In the genomic region with DNA sequence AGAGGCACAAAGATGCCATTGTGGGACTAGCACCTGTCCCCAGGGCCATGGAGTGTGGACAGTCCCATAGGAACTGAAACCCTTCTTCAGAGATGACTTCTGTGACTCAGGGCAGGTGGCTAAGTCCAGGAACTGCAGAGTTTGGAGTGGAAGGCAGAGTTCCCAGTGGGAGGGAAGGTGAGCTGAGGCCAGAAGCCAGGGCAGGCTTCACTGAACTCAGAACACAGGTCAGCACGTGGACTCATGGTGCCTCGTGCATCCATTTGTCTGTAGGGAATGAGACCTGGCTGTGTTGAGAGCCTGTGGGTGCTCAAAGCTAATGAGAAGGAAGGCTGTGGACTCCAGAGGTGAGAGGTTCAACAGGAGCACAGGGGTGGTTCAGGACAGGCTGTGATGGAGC, we compare ENCODE assay signal across 38 mouse cellular contexts. TPM values are rescaled to one million over a fixed set of nuclear protein-coding genes. Genes with fewer than 3 reads are reported as not detected.
"Had no signal": no experiment of that assay in that cellular context is flagged by ENCODE, and none has a peak within 500 bp of the region (broad histone marks: within the 10 kb centered on the region; RNA-seq: fewer than 3 reads in every experiment).

No protein-coding gene starts in this region.

- DNase-seq: gastrocnemius, postnatal 14 days; heart, adult 2 months; heart, postnatal 14 days; heart, postnatal 36 days; kidney, adult 18-20 months; layer of hippocampus, adult 9-11 months; layer of hippocampus, postnatal 36 days; left cerebral cortex, postnatal 4 days had no signal

- H3K4me3 ChIP-seq: heart, adult 2 months; heart, embryonic 13.5 days; heart, embryonic 15.5 days; hindbrain, embryonic 13.5 days; hindbrain, embryonic 15.5 days; limb, embryonic 13.5 days; limb, embryonic 15.5 days; liver, embryonic 12.5 days had no signal

- H3K4me1 ChIP-seq: heart, embryonic 15.5 days; hindbrain, embryonic 13.5 days; hindbrain, embryonic 15.5 days; limb, embryonic 13.5 days; liver, embryonic 12.5 days had no signal

- H3K9ac ChIP-seq: heart, embryonic 13.5 days; heart, embryonic 15.5 days; hindbrain, embryonic 13.5 days; hindbrain, embryonic 15.5 days; limb, embryonic 13.5 days; limb, embryonic 15.5 days; liver, embryonic 12.5 days; liver, embryonic 14.5 days had no signal

- H3K27ac ChIP-seq: heart, adult 2 months; heart, embryonic 13.5 days; heart, embryonic 15.5 days; hindbrain, embryonic 13.5 days; hindbrain, embryonic 15.5 days; hindbrain, postnatal 0 days; kidney, postnatal 0 days; limb, embryonic 13.5 days; limb, embryonic 15.5 days; liver, embryonic 12.5 days; liver, embryonic 14.5 days had no signal

- H3K4me2 ChIP-seq: heart, embryonic 11.5 days; heart, embryonic 13.5 days; heart, embryonic 15.5 days; hindbrain, embryonic 13.5 days; hindbrain, embryonic 15.5 days; limb, embryonic 13.5 days; limb, embryonic 15.5 days; liver, embryonic 12.5 days had no signal

- H3K9me3 ChIP-seq: heart, embryonic 13.5 days; heart, embryonic 15.5 days; hindbrain, embryonic 13.5 days; hindbrain, embryonic 15.5 days; limb, embryonic 13.5 days; limb, embryonic 15.5 days; liver, embryonic 12.5 days had no signal

- ATAC-seq: hindbrain, postnatal 0 days; intestine, embryonic 16.5 days; liver, embryonic 12.5 days had no signal

- H3K27me3 ChIP-seq: heart, embryonic 13.5 days; heart, embryonic 15.5 days; hindbrain, embryonic 13.5 days; hindbrain, embryonic 15.5 days; limb, embryonic 13.5 days; limb, embryonic 15.5 days had no signal

- H3K36me3 ChIP-seq: heart, embryonic 13.5 days; heart, embryonic 15.5 days; hindbrain, embryonic 13.5 days; hindbrain, embryonic 15.5 days; limb, embryonic 13.5 days; limb, embryonic 15.5 days; liver, embryonic 12.5 days had no signal

RNA-seq across cellular contexts. Expression of gene Obp2a, which starts 1.1 kb away (rescaled TPM):
- total RNA-seq: gastrocnemius, adult 18-20 months; gastrocnemius, adult 8-10 months; gastrocnemius, postnatal 14 days; gastrocnemius, postnatal 36 days; heart, adult 2 months; heart, postnatal 14 days; heart, postnatal 36 days; hematopoietic stem cell, adult 5-6 weeks; hindbrain, postnatal 0 days; layer of hippocampus, adult 18-20 months; layer of hippocampus, adult 8-10 months; layer of hippocampus, postnatal 14 days; layer of hippocampus, postnatal 36 days; left cerebral cortex, adult 18-20 months; left cerebral cortex, adult 8-10 months; left cerebral cortex, postnatal 10 days; left cerebral cortex, postnatal 25 days; left cerebral cortex, postnatal 4 days had no signal
- polyA plus RNA-seq: heart, adult 2 months; heart, embryonic 11.5 days; heart, embryonic 13.5 days; heart, embryonic 15.5 days; heart, postnatal 0 days; hindbrain, embryonic 11.5 days; hindbrain, embryonic 13.5 days; hindbrain, embryonic 15.5 days; hindbrain, postnatal 0 days; intestine, embryonic 14.5 days; intestine, embryonic 16.5 days; kidney, embryonic 14.5 days; large intestine, adult 2 months; limb, embryonic 11.5 days; limb, embryonic 13.5 days; limb, embryonic 15.5 days; liver, embryonic 12.5 days; liver, embryonic 14.5 days; liver, embryonic 16.5 days had no signal

RNA-seq across cellular contexts. Expression of gene Lcn10, which starts 16.2 kb away (rescaled TPM):
- total RNA-seq: gastrocnemius, adult 18-20 months; gastrocnemius, adult 8-10 months; gastrocnemius, postnatal 14 days; gastrocnemius, postnatal 36 days; heart, adult 2 months; heart, postnatal 14 days; heart, postnatal 36 days; hematopoietic stem cell, adult 5-6 weeks; hindbrain, postnatal 0 days; layer of hippocampus, adult 18-20 months; layer of hippocampus, adult 8-10 months; layer of hippocampus, postnatal 14 days; layer of hippocampus, postnatal 36 days; left cerebral cortex, adult 18-20 months; left cerebral cortex, adult 8-10 months; left cerebral cortex, postnatal 10 days; left cerebral cortex, postnatal 25 days; left cerebral cortex, postnatal 4 days had no signal
- polyA plus RNA-seq: heart, adult 2 months; heart, embryonic 11.5 days; heart, embryonic 13.5 days; heart, embryonic 15.5 days; heart, postnatal 0 days; hindbrain, embryonic 13.5 days; hindbrain, embryonic 15.5 days; hindbrain, postnatal 0 days; intestine, embryonic 14.5 days; intestine, embryonic 16.5 days; kidney, embryonic 14.5 days; kidney, postnatal 0 days; large intestine, adult 2 months; limb, embryonic 11.5 days; limb, embryonic 13.5 days; limb, embryonic 15.5 days; liver, embryonic 12.5 days; liver, embryonic 14.5 days; liver, embryonic 16.5 days had no signal

RNA-seq across cellular contexts. Expression of gene Lcn6, which starts 22.1 kb away (rescaled TPM):
- total RNA-seq: gastrocnemius, adult 18-20 months; gastrocnemius, adult 8-10 months; gastrocnemius, postnatal 14 days; gastrocnemius, postnatal 36 days; heart, adult 2 months; heart, postnatal 14 days; heart, postnatal 36 days; hematopoietic stem cell, adult 5-6 weeks; hindbrain, postnatal 0 days; layer of hippocampus, adult 18-20 months; layer of hippocampus, adult 8-10 months; layer of hippocampus, postnatal 14 days; layer of hippocampus, postnatal 36 days; left cerebral cortex, adult 18-20 months; left cerebral cortex, adult 8-10 months; left cerebral cortex, postnatal 10 days; left cerebral cortex, postnatal 25 days; left cerebral cortex, postnatal 4 days had no signal
- polyA plus RNA-seq: heart, adult 2 months; heart, embryonic 11.5 days; heart, embryonic 13.5 days; heart, embryonic 15.5 days; heart, postnatal 0 days; hindbrain, embryonic 11.5 days; hindbrain, embryonic 13.5 days; hindbrain, embryonic 15.5 days; hindbrain, postnatal 0 days; intestine, embryonic 14.5 days; intestine, embryonic 16.5 days; kidney, embryonic 14.5 days; kidney, postnatal 0 days; large intestine, adult 2 months; limb, embryonic 11.5 days; limb, embryonic 13.5 days; limb, embryonic 15.5 days; liver, embryonic 12.5 days; liver, embryonic 14.5 days; liver, embryonic 16.5 days had no signal

RNA-seq across cellular contexts. Expression of gene Obp2b, which starts 38.1 kb away (rescaled TPM):
- total RNA-seq: gastrocnemius, adult 18-20 months; gastrocnemius, adult 8-10 months; gastrocnemius, postnatal 14 days; gastrocnemius, postnatal 36 days; heart, adult 2 months; heart, postnatal 14 days; heart, postnatal 36 days; hematopoietic stem cell, adult 5-6 weeks; hindbrain, postnatal 0 days; layer of hippocampus, adult 18-20 months; layer of hippocampus, postnatal 14 days; left cerebral cortex, adult 18-20 months; left cerebral cortex, postnatal 10 days; left cerebral cortex, postnatal 25 days; left cerebral cortex, postnatal 4 days had no signal
- polyA plus RNA-seq: heart, adult 2 months; heart, embryonic 11.5 days; heart, embryonic 13.5 days; heart, embryonic 15.5 days; heart, postnatal 0 days; hindbrain, embryonic 11.5 days; hindbrain, embryonic 13.5 days; hindbrain, embryonic 15.5 days; hindbrain, postnatal 0 days; intestine, embryonic 14.5 days; intestine, embryonic 16.5 days; kidney, embryonic 14.5 days; kidney, postnatal 0 days; large intestine, adult 2 months; limb, embryonic 11.5 days; limb, embryonic 13.5 days; limb, embryonic 15.5 days; liver, embryonic 12.5 days; liver, embryonic 14.5 days; liver, embryonic 16.5 days had no signal
